Mouse (Mus musculus) erythroid progenitor cell, adult 5-6 weeks (primary cell): Measurements from ENCODE around the gene Ckap5. TPM values are rescaled to one million over a fixed set of nuclear protein-coding genes. Genes with fewer than 3 reads are reported as not detected.
A peak's percentile ranks its signal among the peaks of the same experiment; 100 is the strongest.
"Not testable (repeated sequence)": the region's sequence is repeated elsewhere in the genome, so short reads cannot be mapped to it uniquely, and the experiment has no call there.

ENCODE experiments used
- ATAC-seq: replicated peaks from 2 replicates; pipeline ENCODE4 v1.8.0; 2016; ENCODE audit warnings: moderate number of reproducible peaks, mild to moderate bottlenecking, moderate TSS enrichment, inconsistent platforms; ENCODE audit not compliant: poor library complexity, low FRiP score, severe bottlenecking
- total RNA-seq, 2 experiments: library from RNA; stranded (forward) in 1 of 2; stranded (reverse) in 1 of 2; fragments of 150-400 nt in 1 of 2; fragments of 186-747, 209-891 nt in 1 of 2; gene quantifications; 2 replicates each; pipeline versions ENCODE4 v1.2.3 to v1.2.4; 2015 to 2017; ENCODE audit warnings: low replicate concordance in 2 of 2

Gene Ckap5
- total RNA-seq (2015; ENCODE audit: low replicate concordance), result 165 and 210 TPM in 2 replicates
- 216 and 320 TPM in 2 replicates for total RNA-seq (2017; ENCODE audit: low replicate concordance)

GRCm38 (mm10) chr2:91526294-91527146, at the start of gene Ckap5:
Gene Ckap5 (plus strand): TSS chr2:91526762.
- peak; percentile 99 for ATAC-seq

- ATAC-seq, result no peak
These were observed 49.7 kb upstream of the Ckap5 start for GRCm38 (mm10) chr2:91476841-91477240.

- no peak for ATAC-seq
These were observed 46.2 kb upstream of the Ckap5 start for GRCm38 (mm10) chr2:91480399-91480801.

GRCm38 (mm10) chr2:91480805-91481514, 45.6 kb upstream of the Ckap5 start:
- peak; percentile 67; the same call in 1 of the 2 replicates for ATAC-seq

GRCm38 (mm10) chr2:91484698-91485097, 41.9 kb upstream of the Ckap5 start:
- no peak for ATAC-seq

GRCm38 (mm10) chr2:91485256-91485655, 41.3 kb upstream of the Ckap5 start:
- no peak for ATAC-seq

GRCm38 (mm10) chr2:91487295-91487694, 39.3 kb upstream of the Ckap5 start:
- ATAC-seq, result not testable (repeated sequence)

- ATAC-seq, result no peak
These were observed 34.4 kb upstream of the Ckap5 start for GRCm38 (mm10) chr2:91492071-91492635.

GRCm38 (mm10) chr2:91493981-91494380, 32.6 kb upstream of the Ckap5 start:
- no peak for ATAC-seq

- no peak for ATAC-seq
These were observed 28.4 kb upstream of the Ckap5 start for GRCm38 (mm10) chr2:91498093-91498719.

- ATAC-seq, result no peak
These were observed 18.5 kb upstream of the Ckap5 start for GRCm38 (mm10) chr2:91508076-91508475.

- no peak for ATAC-seq
These were observed 9.4 kb upstream of the Ckap5 start for GRCm38 (mm10) chr2:91517186-91517585.

- peak; percentile 64 for ATAC-seq
These were observed 555 bp downstream of the Ckap5 start for GRCm38 (mm10) chr2:91527147-91527486.

- ATAC-seq, result peak; percentile 100
These were observed 11.1 kb downstream of the Ckap5 start for GRCm38 (mm10) chr2:91537588-91538205.

GRCm38 (mm10) chr2:91568125-91568524, 41.6 kb downstream of the Ckap5 start:
- ATAC-seq, result no peak

GRCm38 (mm10) chr2:91580894-91581293, 54.3 kb downstream of the Ckap5 start:
- no peak for ATAC-seq

GRCm38 (mm10) chr2:91586242-91586641, 59.7 kb downstream of the Ckap5 start:
- no peak for ATAC-seq

GRCm38 (mm10) chr2:91600475-91600874, 73.9 kb downstream of the Ckap5 start:
- no peak for ATAC-seq

- no peak for ATAC-seq
These were observed 75.8 kb downstream of the Ckap5 start for GRCm38 (mm10) chr2:91602389-91602788.

GRCm38 (mm10) chr2:91609370-91609769, 82.8 kb downstream of the Ckap5 start:
- not testable (repeated sequence) for ATAC-seq
